Mouse (Mus musculus) heart, embryonic 16.5 days (tissue): ENCODE data around the gene Gjb4. TPM values are rescaled to one million over a fixed set of nuclear protein-coding genes. Genes with fewer than 3 reads are reported as not detected.

Source experiments
- ATAC-seq: fragments of 200-750 bp; cut with Nextera tagmentation; replicated peaks from 2 replicates; pipeline ENCODE4 v1.8.0; 2017; ENCODE audit warnings: moderate number of reproducible peaks; ENCODE audit not compliant: insufficient read depth, low FRiP score; ENCODE audit errors: extremely low read depth
- H3K27ac ChIP-seq: fragments of 300-500 bp; sonication (generic); 2 replicates; pipeline ENCODE4 v1.5.1; 2014; ENCODE audit warnings: mild to moderate bottlenecking, low read length, control low read depth, moderate library complexity
- H3K27me3 ChIP-seq: fragments of 300-500 bp; sonication (generic); 2 replicates; pipeline ENCODE4 v1.6.1; 2014; ENCODE audit warnings: low read length, mixed read lengths; ENCODE audit not compliant: control insufficient read depth, insufficient read depth
- H3K36me3 ChIP-seq: fragments of 300-500 bp; sonication (generic); 2 replicates; pipeline ENCODE4 v1.6.1; 2014; ENCODE audit not compliant: control insufficient read depth, insufficient read depth
- H3K4me1 ChIP-seq: fragments of 300-500 bp; sonication (generic); 2 replicates; pipeline ENCODE4 v1.6.1; 2014; ENCODE audit warnings: low read length, mixed read lengths; ENCODE audit not compliant: control insufficient read depth, insufficient read depth
- H3K4me2 ChIP-seq: fragments of 300-500 bp; sonication (generic); 2 replicates; pipeline ENCODE4 v1.6.1; 2014; ENCODE audit warnings: low read depth, mild to moderate bottlenecking, control low read depth, low read length
- H3K4me3 ChIP-seq: fragments of 300-500 bp; sonication (generic); 2 replicates; pipeline ENCODE4 v1.5.1; 2014; ENCODE audit warnings: mild to moderate bottlenecking, control low read depth, low read length
- H3K9ac ChIP-seq: fragments of 300-500 bp; sonication (generic); 2 replicates; pipeline ENCODE4 v1.6.1; 2014; ENCODE audit warnings: low read length, control low read depth
- H3K9me3 ChIP-seq: fragments of 300-500 bp; sonication (generic); replicated peaks from 2 replicates; pipeline ENCODE4 v1.6.1; 2016; ENCODE audit warnings: low read length; ENCODE audit not compliant: control insufficient read depth
- WGBS: fragments of 180-500 bp; shearing (Covaris S2); extraction: QIAGEN DNeasy Blood & Tissue Kit; methylation state at CpG from one replicate; pipeline ENCODE4 v1.1.7; 2014; 5-methylcytosine and 5-hydroxymethylcytosine counted together
- polyA plus RNA-seq: library from polyadenylated mRNA; unstranded; fragments of >200 nt; fragmentation: Nextera tagmentation; extraction: Ambion mirVana; gene quantifications from 2 replicates; pipeline ENCODE4 v1.2.1, GENCODE M21; 2015

Gene Gjb4
- polyA plus RNA-seq, 1 experiment from 2014 or later = 0.09 TPM

GRCm38 (mm10) chr4:127331171-127331570 is 22.7 kb downstream of the Gjb4 start:
- no peak overlapping the region for H3K27ac ChIP-seq
- H3K36me3 ChIP-seq = no peaks in the 10 kb centered on the region
- 27% methylated on average over 13 of the region's 13 CpGs for whole genome bisulfite sequencing
- H3K9me3 ChIP-seq = no peaks in the 10 kb centered on the region
- no peak for ATAC-seq
- H3K4me1 ChIP-seq = no peaks in the 10 kb centered on the region; the same call in 1 of the 2 replicates
- H3K4me3 ChIP-seq = no peak overlapping the region
- no peak overlapping the region for H3K4me2 ChIP-seq
- H3K9ac ChIP-seq = no peak overlapping the region
- peaks cover 59% of the 10 kb centered on the region for H3K27me3 ChIP-seq

GRCm38 (mm10) chr4:127330181-127331100 is 23.4 kb downstream of the Gjb4 start, which contains the start of gene Gjb3:
Gjb3 (minus strand) TSS chr4:127330844.
- WGBS = 3% methylated on average over 49 of the region's 49 CpGs
- no peak for ATAC-seq

GRCm38 (mm10) chr4:127329751-127330150 is 24.1 kb downstream of the Gjb4 start:
- Histone ChIP-seq H3K9ac (no peak overlapping the region), H3K4me1 (no peaks in the 10 kb centered on the region; the same call in 1 of the 2 replicates), H3K27ac (no peak overlapping the region), H3K9me3 (no peaks in the 10 kb centered on the region), H3K36me3 (no peaks in the 10 kb centered on the region), H3K4me3 (no peak overlapping the region; the same call in 1 of the 2 replicates), H3K4me2 (peak overlapping the region; percentile 30; the same call in 1 of the 2 replicates), H3K27me3 (peaks cover 70% of the 10 kb centered on the region)
- WGBS = under 1% methylated on average over 13 of the region's 13 CpGs
- ATAC-seq = no peak

More at GRCm38 (mm10) chr4:127330181-127331100, 23.4 kb downstream of the Gjb4 start, which contains the start of gene Gjb3:
- H3K27ac ChIP-seq = no peak within 1 kb of the TSS
- no peak within 1 kb of the TSS for H3K9ac ChIP-seq
- H3K36me3 ChIP-seq = no peaks in the 10 kb centered on the region
- peak within 1 kb of the TSS; percentile 9; the same call in 1 of the 2 replicates for H3K4me3 ChIP-seq
- no peaks in the 10 kb centered on the region; the same call in 1 of the 2 replicates for H3K4me1 ChIP-seq
- peaks cover 65% of the 10 kb centered on the region for H3K27me3 ChIP-seq
- H3K9me3 ChIP-seq = no peaks in the 10 kb centered on the region
- peak within 1 kb of the TSS; percentile 30 for H3K4me2 ChIP-seq

- no peak overlapping the region for H3K9ac ChIP-seq
- H3K4me2 ChIP-seq = no peak overlapping the region
- no peak overlapping the region for H3K27ac ChIP-seq
- H3K9me3 ChIP-seq = no peaks in the 10 kb centered on the region
- peaks cover 67% of the 10 kb centered on the region for H3K27me3 ChIP-seq
- no peaks in the 10 kb centered on the region for H3K36me3 ChIP-seq
- ATAC-seq = no peak
- H3K4me3 ChIP-seq = no peak overlapping the region
- H3K4me1 ChIP-seq = no peaks in the 10 kb centered on the region; the same call in 1 of the 2 replicates
- WGBS = 19% methylated on average over 3 of the region's 3 CpGs
These were observed 24.8 kb downstream of the Gjb4 start for GRCm38 (mm10) chr4:127329046-127329445.

- Histone ChIP-seq H3K36me3 (no peaks in the 10 kb centered on the region), H3K9ac (no peak overlapping the region), H3K27ac (no peak overlapping the region), H3K4me2 (no peak overlapping the region), H3K4me1 (no peaks in the 10 kb centered on the region; the same call in 1 of the 2 replicates), H3K27me3 (peaks cover 63% of the 10 kb centered on the region), H3K9me3 (no peaks in the 10 kb centered on the region), H3K4me3 (no peak overlapping the region)
- 45% methylated on average over 7 of the region's 7 CpGs for WGBS
- no peak for ATAC-seq
These were observed 25.5 kb downstream of the Gjb4 start for GRCm38 (mm10) chr4:127328378-127328777.

- H3K4me3 ChIP-seq = no peak overlapping the region
- H3K4me2 ChIP-seq = no peak overlapping the region
- no peak for ATAC-seq
- no peaks in the 10 kb centered on the region for H3K9me3 ChIP-seq
- no peak overlapping the region for H3K9ac ChIP-seq
- H3K4me1 ChIP-seq = no peaks in the 10 kb centered on the region; the same call in 1 of the 2 replicates
- WGBS = 60% methylated on average over 6 of the region's 6 CpGs
- H3K27ac ChIP-seq = no peak overlapping the region
- H3K27me3 ChIP-seq = peaks cover 61% of the 10 kb centered on the region
- H3K36me3 ChIP-seq = no peaks in the 10 kb centered on the region
These were observed 26.1 kb downstream of the Gjb4 start for GRCm38 (mm10) chr4:127327749-127328148.

- Histone ChIP-seq H3K9me3 (no peaks in the 10 kb centered on the region), H3K4me3 (no peak overlapping the region), H3K36me3 (no peaks in the 10 kb centered on the region), H3K9ac (no peak overlapping the region), H3K27me3 (peaks cover 59% of the 10 kb centered on the region), H3K4me2 (no peak overlapping the region), H3K27ac (no peak overlapping the region), H3K4me1 (no peaks in the 10 kb centered on the region; the same call in 1 of the 2 replicates)
- WGBS = 22% methylated on average over 7 of the region's 7 CpGs
- no peak for ATAC-seq
These were observed 26.6 kb downstream of the Gjb4 start for GRCm38 (mm10) chr4:127327258-127327657.

GRCm38 (mm10) chr4:127325276-127325675 is 28.6 kb downstream of the Gjb4 start:
- Histone ChIP-seq H3K36me3 (no peaks in the 10 kb centered on the region), H3K27me3 (peaks cover 40% of the 10 kb centered on the region), H3K4me3 (no peak overlapping the region), H3K9me3 (no peaks in the 10 kb centered on the region), H3K4me1 (no peaks in the 10 kb centered on the region; the same call in 1 of the 2 replicates), H3K9ac (no peak overlapping the region), H3K27ac (no peak overlapping the region), H3K4me2 (no peak overlapping the region)
- no peak for ATAC-seq
- WGBS = 82% methylated on average over 5 of the region's 5 CpGs

GRCm38 (mm10) chr4:127324759-127325158 is 29.1 kb downstream of the Gjb4 start:
- no peak for ATAC-seq
- Histone ChIP-seq H3K9ac (no peak overlapping the region), H3K9me3 (no peaks in the 10 kb centered on the region), H3K27ac (no peak overlapping the region), H3K4me3 (no peak overlapping the region), H3K27me3 (peaks cover 36% of the 10 kb centered on the region), H3K4me2 (no peak overlapping the region), H3K36me3 (no peaks in the 10 kb centered on the region), H3K4me1 (no peaks in the 10 kb centered on the region)
- 7% methylated on average over 6 of the region's 6 CpGs for WGBS
